Mouse (Mus musculus) forebrain, embryonic 10.5 days (tissue): ENCODE data around the gene Tmem183a. TPM values are rescaled to one million over a fixed set of nuclear protein-coding genes. Genes with fewer than 3 reads are reported as not detected.

Experiments used
- DNase-seq: peaks from one replicate; pipeline ENCODE4 v3.0.0-alpha.2; 2017; ENCODE audit warnings: low spot score; ENCODE audit errors: extremely low spot score
- H3K27ac ChIP-seq: fragments of 300-500 bp; sonication (generic); 2 replicates; pipeline ENCODE4 v1.5.1; 2016; ENCODE audit warnings: mild to moderate bottlenecking
- H3K27me3 ChIP-seq: fragments of 300-500 bp; sonication (generic); 2 replicates; pipeline ENCODE4 v1.6.1; 2016; ENCODE audit warnings: mild to moderate bottlenecking; ENCODE audit not compliant: poor library complexity, severe bottlenecking
- H3K36me3 ChIP-seq: fragments of 300-500 bp; sonication (generic); replicated peaks from 2 replicates; pipeline ENCODE4 v1.6.1; 2016; ENCODE audit warnings: mild to moderate bottlenecking, moderate library complexity
- H3K4me1 ChIP-seq: fragments of 300-500 bp; sonication (generic); 2 replicates; pipeline ENCODE4 v1.6.1; 2016
- H3K4me3 ChIP-seq: fragments of 300-500 bp; sonication (generic); 2 replicates; pipeline ENCODE4 v1.5.1; 2016; ENCODE audit warnings: mild to moderate bottlenecking, moderate library complexity
- H3K9me3 ChIP-seq: fragments of 300-500 bp; sonication (generic); 2 replicates; pipeline ENCODE4 v1.6.1; 2016; ENCODE audit warnings: mild to moderate bottlenecking, moderate library complexity
- WGBS: fragments of 180-500 bp; shearing (Covaris S2); methylation state at CpG from one replicate; pipeline ENCODE4 v1.1.7; 2016; 5-methylcytosine and 5-hydroxymethylcytosine counted together
- polyA plus RNA-seq: library from polyadenylated mRNA; unstranded; fragments of >200 nt; fragmentation: Nextera tagmentation; extraction: Ambion mirVana; gene quantifications from 2 replicates; pipeline ENCODE4 v1.2.1, GENCODE M21; 2016

Tmem183a gene
- polyA plus RNA-seq, 1 experiment from 2014 or later: 134 TPM

DNA sequence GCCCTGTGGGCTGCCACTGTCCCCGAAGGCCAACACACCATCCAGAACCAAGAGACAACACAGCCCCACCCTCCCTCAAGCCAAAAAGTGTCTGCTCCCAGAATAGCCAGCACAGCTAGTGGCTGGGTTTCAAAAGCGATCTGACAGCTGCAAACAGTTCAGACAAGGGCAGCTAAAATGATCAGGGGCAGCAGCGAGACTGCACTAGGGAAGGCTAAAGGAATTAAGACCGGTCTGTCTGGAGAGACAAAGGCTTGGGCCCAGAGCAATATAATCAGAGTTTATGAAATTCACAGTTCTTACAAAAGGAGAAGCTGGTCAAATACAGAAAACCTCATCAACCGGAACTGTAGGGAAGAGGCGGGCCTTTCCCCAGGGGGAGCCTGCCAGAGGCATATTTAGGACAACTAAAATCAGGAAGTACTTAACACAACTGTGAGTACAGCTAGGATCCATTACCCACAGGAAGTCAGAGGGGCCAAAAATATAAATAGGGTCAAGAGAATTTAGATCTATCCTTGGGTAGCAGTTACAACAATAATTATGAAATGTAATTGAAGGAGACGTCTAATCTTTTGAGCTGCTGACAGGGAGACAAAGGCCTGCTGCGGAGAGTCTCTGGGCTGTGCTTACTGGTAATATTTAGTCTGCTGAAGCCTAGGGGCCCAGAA is 59.1 kb downstream of the Tmem183a start:
- Histone ChIP-seq H3K4me1 (peaks cover 36% of the 10 kb centered on the region), H3K27ac (peak overlapping the region; percentile 78), H3K36me3 (peaks cover 5% of the 10 kb centered on the region; the same call in 1 of the 2 replicates), H3K4me3 (no peak overlapping the region), H3K27me3 (peaks cover 39% of the 10 kb centered on the region), H3K9me3 (peaks cover 6% of the 10 kb centered on the region; the same call in 1 of the 2 replicates)
- no peak for DNase-seq
- WGBS: 56% methylated on average over 8 of the region's 8 CpGs

DNA sequence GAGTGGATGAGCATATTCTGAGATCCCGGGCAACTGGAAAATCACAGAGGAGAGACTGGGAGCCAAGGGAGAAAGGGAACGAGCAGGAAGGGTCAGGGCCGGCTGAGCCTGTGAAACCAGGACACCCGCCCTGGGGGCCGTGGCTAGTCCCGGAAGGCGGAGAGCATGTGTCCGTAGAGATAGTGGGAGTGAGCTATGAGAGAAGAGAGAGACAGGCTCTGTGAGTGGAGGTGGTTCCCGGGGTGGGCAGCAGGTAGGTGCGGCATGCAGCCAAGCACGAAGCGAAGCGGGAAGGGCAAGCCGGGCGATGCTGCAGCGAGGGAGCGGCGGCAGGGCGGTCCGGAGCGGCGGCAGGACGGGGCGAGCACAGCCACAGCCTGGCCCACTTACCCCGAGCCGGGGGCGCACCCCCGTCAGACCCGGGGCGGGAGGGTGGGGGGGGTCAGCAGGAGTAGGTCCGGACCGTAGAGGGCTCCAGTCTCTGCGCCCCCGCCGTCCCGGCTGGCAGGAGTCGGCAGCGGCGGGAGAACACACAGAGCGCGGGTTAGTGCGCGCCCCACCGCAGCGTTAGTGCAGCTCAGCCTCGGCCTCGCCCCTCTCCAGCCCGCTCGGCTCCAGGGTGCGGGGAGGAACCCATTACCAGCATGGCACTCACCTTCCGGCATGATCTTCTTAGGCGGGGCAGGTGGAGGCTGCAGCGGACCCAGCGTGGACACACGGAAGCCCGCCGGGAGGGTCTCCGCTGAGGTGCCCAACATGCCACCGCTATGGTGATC is 63.0 kb downstream of the Tmem183a start:
- H3K9me3 ChIP-seq: no peaks in the 10 kb centered on the region; the same call in 1 of the 2 replicates
- H3K4me3 ChIP-seq: peak overlapping the region; percentile 65
- H3K36me3 ChIP-seq: no peaks in the 10 kb centered on the region
- H3K27ac ChIP-seq: peak overlapping the region; percentile 81
- peaks cover 50% of the 10 kb centered on the region for H3K27me3 ChIP-seq
- peaks cover 31% of the 10 kb centered on the region for H3K4me1 ChIP-seq
- 4% methylated on average over 50 of the region's 59 CpGs for WGBS
- peak; percentile 57 for DNase-seq

DNA sequence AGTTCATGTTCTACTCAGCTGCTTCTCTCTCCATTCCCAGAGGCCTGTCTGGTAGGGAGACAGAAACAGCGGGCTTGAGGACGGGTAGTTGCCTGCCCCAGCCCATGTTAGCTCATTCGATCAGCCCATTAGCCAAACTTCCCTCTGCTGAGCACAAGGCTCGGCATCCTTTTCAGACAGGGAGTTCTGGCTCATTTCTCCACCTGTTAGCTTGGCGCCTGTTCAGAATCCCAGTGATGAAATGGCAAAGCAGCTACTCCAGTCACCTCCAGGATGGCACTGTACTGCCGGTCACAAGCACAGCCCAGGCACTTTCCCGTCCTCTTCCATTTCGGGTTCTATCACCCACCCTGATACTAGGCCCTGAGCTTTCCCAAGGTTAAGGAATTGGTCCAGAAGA is 64.5 kb downstream of the Tmem183a start:
- peaks cover 50% of the 10 kb centered on the region for H3K27me3 ChIP-seq

More for the DNA sequence above, 64.5 kb downstream of the Tmem183a start:
- Histone ChIP-seq H3K27ac (no peak overlapping the region), H3K36me3 (no peaks in the 10 kb centered on the region), H3K4me3 (no peak overlapping the region), H3K4me1 (peaks cover 27% of the 10 kb centered on the region), H3K9me3 (no peaks in the 10 kb centered on the region)
- WGBS: 88% methylated on average over 8 of the region's 8 CpGs
- no peak for DNase-seq

Other genes starting within 250 kb of the Tmem183a start
- not detected in 2 replicates for gene Chil1, start 179.8 kb downstream of the Tmem183a start, polyA plus RNA-seq
- 0.46 and 0.65 TPM in 2 replicates for gene Mybph, start 168.5 kb downstream of the Tmem183a start, polyA plus RNA-seq
- 0.14 and 0.36 TPM in 2 replicates for gene Adora1, start 126.5 kb downstream of the Tmem183a start, polyA plus RNA-seq
- gene Myog, start 72.0 kb downstream of the Tmem183a start, polyA plus RNA-seq: not detected in 2 replicates
- gene Ppfia4, start 29.1 kb downstream of the Tmem183a start, polyA plus RNA-seq: 1.6 and 2.1 TPM in 2 replicates
- gene 4933406M09Rik, start 24.0 kb upstream of the Tmem183a start, polyA plus RNA-seq: not detected in 2 replicates
- 30.0 and 31.6 TPM in 2 replicates for gene Cyb5r1, start 43.6 kb upstream of the Tmem183a start, polyA plus RNA-seq
- 70.5 and 71.1 TPM in 2 replicates for gene Adipor1, start 53.4 kb upstream of the Tmem183a start, polyA plus RNA-seq
- gene Klhl12, start 93.6 kb upstream of the Tmem183a start, polyA plus RNA-seq: 39.0 and 39.5 TPM in 2 replicates
- 40.7 and 41.5 TPM in 2 replicates for gene Rabif, start 132.7 kb upstream of the Tmem183a start, polyA plus RNA-seq
- gene Mgat4e, start 187.7 kb upstream of the Tmem183a start, polyA plus RNA-seq: not detected in 2 replicates
- gene Kdm5b, start 198.2 kb upstream of the Tmem183a start, polyA plus RNA-seq: 60.6 and 62.1 TPM in 2 replicates